Mouse (Mus musculus): Measurements from ENCODE around the gene Cntnap4.

DNA sequence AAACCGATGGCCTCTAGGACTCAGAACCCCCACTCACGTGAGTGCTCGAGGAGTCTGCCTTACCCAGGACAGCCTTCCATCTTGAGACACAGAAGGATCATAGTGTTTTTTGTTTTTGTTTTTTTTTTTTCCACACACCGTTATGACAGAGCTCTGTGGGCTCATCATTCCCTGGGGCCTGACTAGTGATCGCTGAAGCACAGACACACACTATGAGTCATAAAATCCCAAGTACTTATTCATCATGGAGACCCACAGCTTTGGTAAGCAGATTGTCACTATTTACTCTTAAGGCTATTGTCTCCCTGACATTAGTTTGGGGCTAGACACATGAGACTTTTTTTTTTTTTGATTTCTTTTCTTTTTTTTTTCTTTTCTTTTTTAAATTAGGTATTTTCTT lies 352.9 kb downstream of the Cntnap4 start:
- TF ChIP-seq TAL1 (IDR thresholded peaks at IDR 0.05; ENCODE audit: low read length) (no peak), GATA1 (IDR thresholded peaks at IDR 0.05; ENCODE audit: low read length) (no peak)
